Comparison of ENCODE assay signal across 17 mouse cellular contexts in the genomic region with DNA sequence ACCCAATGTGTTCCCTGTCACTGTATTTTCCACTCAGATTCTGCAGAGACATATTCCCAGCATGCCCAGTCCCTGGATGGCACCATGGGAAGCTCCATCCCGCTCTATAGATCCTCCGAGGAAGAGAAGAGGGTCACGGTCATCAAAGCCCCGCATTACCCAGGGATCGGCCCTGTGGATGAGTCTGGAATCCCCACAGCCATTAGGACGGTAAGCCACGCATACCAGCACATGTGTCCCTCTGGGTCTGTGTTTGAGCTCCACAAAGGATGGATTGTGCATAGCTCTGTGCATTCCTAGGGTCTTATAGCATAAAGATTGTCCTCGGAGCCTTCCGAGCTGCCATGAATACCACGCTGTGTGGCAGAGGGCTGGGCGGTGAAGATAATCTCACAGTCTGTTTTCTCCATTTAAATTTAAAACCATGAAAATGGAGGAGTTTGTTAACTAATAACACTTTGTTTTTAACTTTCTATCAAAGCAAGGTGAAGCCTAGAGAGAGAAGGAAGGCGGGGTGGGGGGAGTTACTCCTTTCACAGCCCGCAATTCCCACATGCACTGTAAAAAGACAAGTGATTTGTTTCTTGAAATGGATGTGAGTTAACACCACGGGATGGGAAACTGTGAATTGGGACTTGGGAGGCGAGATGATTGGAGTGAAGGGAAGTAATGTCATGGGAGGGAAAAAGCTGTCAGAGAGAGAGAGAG.
A peak's percentile ranks its signal among the peaks of the same experiment; 100 is the strongest.
DNase-seq lines count a peak whose midpoint lies in the region; ATAC-seq lines count a peak whose summit lies in the region.
"Had no signal": no experiment of that assay in that cellular context is flagged by ENCODE, and none has a peak within 500 bp of the region (broad histone marks: within the 10 kb centered on the region; RNA-seq: fewer than 3 reads in every experiment).

No protein-coding gene starts in this region.

- no peak for ATAC-seq in forebrain, embryonic 14.5 days
- no peak for ATAC-seq in forebrain, embryonic 12.5 days (ENCODE audit: low FRiP score)
- ATAC-seq in hindbrain, embryonic 15.5 days (ENCODE audit: low FRiP score, low read depth), result peak; percentile 69
- ATAC-seq in neural tube, embryonic 13.5 days (ENCODE audit: low read depth), result peak; percentile 45

- 78% methylated on average over 15 of the region's 15 CpGs for WGBS in forebrain, embryonic 14.5 days
- 79% methylated on average over 15 of the region's 15 CpGs for WGBS in forebrain, embryonic 12.5 days
- WGBS in hindbrain, embryonic 15.5 days, result 62% methylated on average over 15 of the region's 15 CpGs
- 82% methylated on average over 15 of the region's 15 CpGs for WGBS in hindbrain, embryonic 10.5 days
- WGBS in neural tube, embryonic 13.5 days, result 59% methylated on average over 15 of the region's 15 CpGs

- peak; percentile 52 for DNase-seq in forebrain, embryonic 14.5 days (ENCODE audit: low spot score)
- DNase-seq in hindbrain, embryonic 10.5 days (ENCODE audit: low spot score), result no peak
- DNase-seq in neural tube, embryonic 10.5 days (ENCODE audit: extremely low spot score, low spot score), result no peak
- DNase-seq in right cerebral cortex, postnatal 10 days (ENCODE audit: low spot score in 2 of 2), result no peak
- DNase-seq in right cerebral cortex, postnatal 36 days (ENCODE audit: low spot score in 2 of 2), result no peak
- DNase-seq: cerebellum, adult 8-10 months; gastrocnemius, postnatal 36 days; kidney, adult 2 months; kidney, postnatal 25 days; thymus, postnatal 25 days had no signal

- H3K4me2 ChIP-seq in forebrain, embryonic 14.5 days (ENCODE audit: low read length), result no peak overlapping the region
- H3K4me2 ChIP-seq in forebrain, embryonic 12.5 days, result no peak overlapping the region
- H3K4me2 ChIP-seq in hindbrain, embryonic 15.5 days, result peak overlapping the region; percentile 18; the same call in 1 of the 2 replicates
- no peak overlapping the region for H3K4me2 ChIP-seq in neural tube, embryonic 13.5 days
- H3K4me2 ChIP-seq: embryonic facial prominence, embryonic 15.5 days had no signal

- peaks cover 4% of the 10 kb centered on the region for H3K4me1 ChIP-seq in forebrain, embryonic 14.5 days (ENCODE audit: control insufficient read depth, insufficient read depth, low read length)
- no peaks in the 10 kb centered on the region; the same call in none of the 2 replicates for H3K4me1 ChIP-seq in forebrain, embryonic 12.5 days
- H3K4me1 ChIP-seq in hindbrain, embryonic 15.5 days (replicated peaks), result peaks cover 23% of the 10 kb centered on the region
- 0 out of 2 replicates have a peak, but pooled peaks cover 5% of the 10 kb centered on the region for H3K4me1 ChIP-seq in hindbrain, embryonic 10.5 days (replicated peaks)
- H3K4me1 ChIP-seq in neural tube, embryonic 13.5 days (replicated peaks), result peaks cover 31% of the 10 kb centered on the region
- H3K4me1 ChIP-seq: megakaryocyte, embryonic 14.5 days had no signal

- no peaks in the 10 kb centered on the region for H3K27me3 ChIP-seq in forebrain, embryonic 14.5 days (replicated peaks; ENCODE audit: control insufficient read depth, insufficient read depth, low read length)
- H3K27me3 ChIP-seq in forebrain, embryonic 12.5 days, result no peaks in the 10 kb centered on the region
- H3K27me3 ChIP-seq in hindbrain, embryonic 15.5 days, result no peaks in the 10 kb centered on the region
- H3K27me3 ChIP-seq in hindbrain, embryonic 10.5 days (ENCODE audit: insufficient read depth, poor library complexity, severe bottlenecking), result no peaks in the 10 kb centered on the region
- no peaks in the 10 kb centered on the region for H3K27me3 ChIP-seq in neural tube, embryonic 13.5 days
- H3K27me3 ChIP-seq: CH12.LX; embryonic facial prominence, embryonic 15.5 days; megakaryocyte, embryonic 14.5 days had no signal

- H3K36me3 ChIP-seq in forebrain, embryonic 14.5 days (ENCODE audit: control insufficient read depth, insufficient read depth, low read length), result peaks cover 32% of the 10 kb centered on the region
- peaks cover 22% of the 10 kb centered on the region for H3K36me3 ChIP-seq in forebrain, embryonic 12.5 days (replicated peaks)
- 0 out of 2 replicates have a peak, but pooled peaks cover 4% of the 10 kb centered on the region for H3K36me3 ChIP-seq in hindbrain, embryonic 15.5 days
- peaks cover 14% of the 10 kb centered on the region for H3K36me3 ChIP-seq in hindbrain, embryonic 10.5 days
- H3K36me3 ChIP-seq in neural tube, embryonic 13.5 days, result peaks cover 23% of the 10 kb centered on the region
- H3K36me3 ChIP-seq: embryonic facial prominence, embryonic 15.5 days had no signal

- no peaks in the 10 kb centered on the region for H3K9me3 ChIP-seq in forebrain, embryonic 14.5 days (replicated peaks; ENCODE audit: control insufficient read depth, low read length)
- H3K9me3 ChIP-seq in forebrain, embryonic 12.5 days, result no peaks in the 10 kb centered on the region
- H3K9me3 ChIP-seq in hindbrain, embryonic 15.5 days, result no peaks in the 10 kb centered on the region
- H3K9me3 ChIP-seq in hindbrain, embryonic 10.5 days, result no peaks in the 10 kb centered on the region
- no peaks in the 10 kb centered on the region for H3K9me3 ChIP-seq in neural tube, embryonic 13.5 days
- H3K9me3 ChIP-seq: embryonic facial prominence, embryonic 15.5 days had no signal

- no peak overlapping the region for H3K4me3 ChIP-seq in forebrain, embryonic 14.5 days (ENCODE audit: low read depth, low read length)
- H3K4me3 ChIP-seq in forebrain, embryonic 12.5 days (replicated peaks), result no peak overlapping the region
- no peak overlapping the region for H3K4me3 ChIP-seq in hindbrain, embryonic 15.5 days
- no peak overlapping the region for H3K4me3 ChIP-seq in hindbrain, embryonic 10.5 days
- H3K4me3 ChIP-seq in neural tube, embryonic 13.5 days, result no peak overlapping the region
- H3K4me3 ChIP-seq: embryonic facial prominence, embryonic 15.5 days had no signal

- H3K27ac ChIP-seq in forebrain, embryonic 14.5 days (ENCODE audit: low read depth, low read length), result 0 out of 2 replicates have a peak overlapping the region, but pooled peaks have one; percentile 29
- no peak overlapping the region for H3K27ac ChIP-seq in forebrain, embryonic 12.5 days
- H3K27ac ChIP-seq in hindbrain, embryonic 15.5 days (replicated peaks), result peak overlapping the region; percentile 38; the same call in 1 of the 2 replicates
- no peak overlapping the region for H3K27ac ChIP-seq in hindbrain, embryonic 10.5 days
- H3K27ac ChIP-seq in neural tube, embryonic 13.5 days (replicated peaks), result no peak overlapping the region; the same call in none of the 2 replicates
- H3K27ac ChIP-seq: embryonic facial prominence, embryonic 15.5 days; liver, embryonic 14.5 days had no signal

- H3K9ac ChIP-seq in forebrain, embryonic 14.5 days (ENCODE audit: low read length), result no peak overlapping the region
- H3K9ac ChIP-seq in forebrain, embryonic 12.5 days, result no peak overlapping the region
- H3K9ac ChIP-seq in hindbrain, embryonic 15.5 days, result no peak overlapping the region
- H3K9ac ChIP-seq in neural tube, embryonic 13.5 days, result no peak overlapping the region
- H3K9ac ChIP-seq: embryonic facial prominence, embryonic 15.5 days; liver, embryonic 14.5 days had no signal

Comparison
In these comparisons a context has a peak if more than half of its experiments do, and no peak if none do; other contexts are left out.
1. H3K27ac ChIP-seq: peak in forebrain, embryonic 14.5 days (single experiment) and hindbrain, embryonic 15.5 days (single experiment); none in forebrain, embryonic 12.5 days (single experiment), hindbrain, embryonic 10.5 days (single experiment) and neural tube, embryonic 13.5 days (single experiment).
2. ATAC-seq: peak in hindbrain, embryonic 15.5 days (single experiment) and neural tube, embryonic 13.5 days (single experiment); none in forebrain, embryonic 14.5 days (single experiment) and forebrain, embryonic 12.5 days (single experiment).